Mouse (Mus musculus): ENCODE results near the gene Hmx2. TPM values are rescaled to one million over a fixed set of nuclear protein-coding genes. Genes with fewer than 3 reads are reported as not detected.

The Hmx2 gene
- total and polyA plus RNA-seq, 2 experiments from 2014 or later, result not detected

- Histone ChIP-seq H3K27me3 (ENCODE audit: control insufficient read depth, insufficient read depth, low read length) (peaks cover 99% of the 10 kb centered on the region), H3K4me3 (ENCODE audit: low read depth, low read length) (peak overlapping the region; percentile 45), H3K9me3 (replicated peaks; ENCODE audit: control insufficient read depth, low read length) (no peaks in the 10 kb centered on the region), H3K4me1 (ENCODE audit: control insufficient read depth, insufficient read depth) (peaks cover 23% of the 10 kb centered on the region), H3K4me2 (ENCODE audit: low read depth, low read length) (peak overlapping the region; percentile 67), H3K9ac (replicated peaks; ENCODE audit: low read depth, low read length) (no peak overlapping the region), H3K27ac (ENCODE audit: low read depth) (no peak overlapping the region), H3K36me3 (replicated peaks; ENCODE audit: control insufficient read depth, insufficient read depth, low read length) (no peaks in the 10 kb centered on the region)
- under 1% methylated on average over 56 of the region's 71 CpGs for WGBS
- no peak for ATAC-seq (ENCODE audit: insufficient read depth, low read depth)
- TF ChIP-seq EP300 (IDR thresholded peaks at IDR 0.05; ENCODE audit: low read depth), result no peak
- TF ChIP-seq CTCF (IDR thresholded peaks at IDR 0.05; ENCODE audit: low read depth), result no peak
- DNase-seq (ENCODE audit: low spot score), result no peak
Observed at GRCm38 (mm10) chr7:131542872-131543622, 5.5 kb upstream of the Hmx2 start.

- DNase-seq (ENCODE audit: low spot score) (no peak), ATAC-seq (ENCODE audit: insufficient read depth, low read depth) (no peak)
- no peak for TF ChIP-seq EP300 (IDR thresholded peaks at IDR 0.05; ENCODE audit: low read depth)
- TF ChIP-seq CTCF (IDR thresholded peaks at IDR 0.05; ENCODE audit: low read depth), result no peak
- Histone ChIP-seq H3K4me1 (ENCODE audit: control insufficient read depth, insufficient read depth) (peaks cover 23% of the 10 kb centered on the region), H3K4me2 (ENCODE audit: low read depth, low read length) (peak overlapping the region; percentile 67), H3K27ac (ENCODE audit: low read depth) (no peak overlapping the region), H3K4me3 (ENCODE audit: low read depth, low read length) (peak overlapping the region; percentile 45), H3K36me3 (replicated peaks; ENCODE audit: control insufficient read depth, insufficient read depth, low read length) (no peaks in the 10 kb centered on the region), H3K9ac (replicated peaks; ENCODE audit: low read depth, low read length) (no peak overlapping the region), H3K9me3 (replicated peaks; ENCODE audit: control insufficient read depth, low read length) (no peaks in the 10 kb centered on the region), H3K27me3 (ENCODE audit: control insufficient read depth, insufficient read depth, low read length) (peaks cover 99% of the 10 kb centered on the region)
- WGBS, result under 1% methylated on average over 74 of the region's 75 CpGs
Observed at GRCm38 (mm10) chr7:131543623-131544481, 4.7 kb upstream of the Hmx2 start.

- TF ChIP-seq CTCF (IDR thresholded peaks at IDR 0.05; ENCODE audit: low read depth), result no peak
- no peak for TF ChIP-seq EP300 (IDR thresholded peaks at IDR 0.05; ENCODE audit: low read depth)
- DNase-seq (ENCODE audit: low spot score) (no peak), ATAC-seq (ENCODE audit: insufficient read depth, low read depth) (no peak)
- no peak overlapping the region for H3K4me2 ChIP-seq (ENCODE audit: low read depth, low read length)
- H3K9me3 ChIP-seq (replicated peaks; ENCODE audit: control insufficient read depth, low read length), result no peaks in the 10 kb centered on the region
- no peak overlapping the region for H3K27ac ChIP-seq (ENCODE audit: low read depth)
- H3K4me1 ChIP-seq (ENCODE audit: control insufficient read depth, insufficient read depth), result peaks cover 23% of the 10 kb centered on the region
- peaks cover 98% of the 10 kb centered on the region for H3K27me3 ChIP-seq (ENCODE audit: control insufficient read depth, insufficient read depth, low read length)
- WGBS, result 3% methylated on average over 5 of the region's 5 CpGs
- no peak overlapping the region for H3K9ac ChIP-seq (replicated peaks; ENCODE audit: low read depth, low read length)
- H3K36me3 ChIP-seq (replicated peaks; ENCODE audit: control insufficient read depth, insufficient read depth, low read length), result no peaks in the 10 kb centered on the region
- H3K4me3 ChIP-seq (ENCODE audit: low read depth, low read length), result no peak overlapping the region
Observed at GRCm38 (mm10) chr7:131544871-131545270, 3.7 kb upstream of the Hmx2 start.

GRCm38 (mm10) chr7:131545701-131546385, 2.7 kb upstream of the Hmx2 start:
- WGBS, result 4% methylated on average over 13 of the region's 13 CpGs

GRCm38 (mm10) chr7:131546423-131546822, 2.1 kb upstream of the Hmx2 start:
- Histone ChIP-seq H3K4me2 (ENCODE audit: low read depth, low read length) (no peak overlapping the region), H3K4me3 (ENCODE audit: low read depth, low read length) (no peak overlapping the region), H3K36me3 (replicated peaks; ENCODE audit: control insufficient read depth, insufficient read depth, low read length) (no peaks in the 10 kb centered on the region), H3K9ac (replicated peaks; ENCODE audit: low read depth, low read length) (no peak overlapping the region), H3K4me1 (ENCODE audit: control insufficient read depth, insufficient read depth) (peaks cover 23% of the 10 kb centered on the region), H3K27me3 (ENCODE audit: control insufficient read depth, insufficient read depth, low read length) (peaks cover 98% of the 10 kb centered on the region), H3K9me3 (replicated peaks; ENCODE audit: control insufficient read depth, low read length) (no peaks in the 10 kb centered on the region), H3K27ac (ENCODE audit: low read depth) (no peak overlapping the region)
- TF ChIP-seq CTCF (IDR thresholded peaks at IDR 0.05; ENCODE audit: low read depth) (no peak), EP300 (IDR thresholded peaks at IDR 0.05; ENCODE audit: low read depth) (no peak)
- ATAC-seq (ENCODE audit: insufficient read depth, low read depth) (no peak), DNase-seq (ENCODE audit: low spot score) (no peak)
- WGBS, result 5% methylated on average over 2 of the region's 2 CpGs

More at GRCm38 (mm10) chr7:131545701-131546385, 2.7 kb upstream of the Hmx2 start:
- ATAC-seq (ENCODE audit: insufficient read depth, low read depth), result no peak
- Histone ChIP-seq H3K27ac (ENCODE audit: low read depth) (no peak overlapping the region), H3K4me3 (ENCODE audit: low read depth, low read length) (no peak overlapping the region), H3K36me3 (replicated peaks; ENCODE audit: control insufficient read depth, insufficient read depth, low read length) (no peaks in the 10 kb centered on the region), H3K9ac (replicated peaks; ENCODE audit: low read depth, low read length) (no peak overlapping the region), H3K9me3 (replicated peaks; ENCODE audit: control insufficient read depth, low read length) (no peaks in the 10 kb centered on the region), H3K27me3 (ENCODE audit: control insufficient read depth, insufficient read depth, low read length) (peaks cover 98% of the 10 kb centered on the region), H3K4me2 (ENCODE audit: low read depth, low read length) (no peak overlapping the region), H3K4me1 (ENCODE audit: control insufficient read depth, insufficient read depth) (peaks cover 23% of the 10 kb centered on the region)
- no peak for DNase-seq (ENCODE audit: low spot score)
- TF ChIP-seq CTCF (IDR thresholded peaks at IDR 0.05; ENCODE audit: low read depth) (no peak), EP300 (IDR thresholded peaks at IDR 0.05; ENCODE audit: low read depth) (no peak)
